In genomic region chr2:27215537-27215936, GRCm38 (mm10) we compare ENCODE assay signal across 17 mouse cellular contexts. TPM values are rescaled to one million over a fixed set of nuclear protein-coding genes. Genes with fewer than 3 reads are reported as not detected.
"Had no signal": no experiment of that assay in that cellular context is flagged by ENCODE, and none has a peak within 500 bp of the region (broad histone marks: within the 10 kb centered on the region; RNA-seq: fewer than 3 reads in every experiment).

No protein-coding gene starts in this region.

- H3K9me3 ChIP-seq: intestine, embryonic 15.5 days; liver, embryonic 13.5 days; midbrain, embryonic 12.5 days; midbrain, embryonic 15.5 days; neural tube, embryonic 12.5 days; neural tube, embryonic 15.5 days had no signal

- H3K4me1 ChIP-seq: intestine, embryonic 15.5 days; liver, embryonic 13.5 days; midbrain, embryonic 12.5 days; neural tube, embryonic 15.5 days had no signal

- H3K27me3 ChIP-seq: intestine, embryonic 15.5 days; liver, embryonic 13.5 days; midbrain, embryonic 12.5 days; midbrain, embryonic 15.5 days; neural tube, embryonic 12.5 days; neural tube, embryonic 15.5 days had no signal

- H3K27ac ChIP-seq: intestine, embryonic 15.5 days; liver, embryonic 13.5 days; macrophage; midbrain, embryonic 12.5 days; midbrain, embryonic 15.5 days; neural tube, embryonic 12.5 days; neural tube, embryonic 15.5 days had no signal

- H3K9ac ChIP-seq: intestine, embryonic 15.5 days; liver, embryonic 13.5 days; lung, embryonic 14.5 days; midbrain, embryonic 12.5 days; midbrain, embryonic 15.5 days; neural tube, embryonic 12.5 days; neural tube, embryonic 15.5 days had no signal

- DNase-seq: kidney, postnatal 14 days; layer of hippocampus, adult 9-11 months; liver, embryonic 13.5 days; lung, embryonic 14.5 days; thymus, adult 18-20 months; thymus, postnatal 36 days had no signal

- H3K4me3 ChIP-seq: intestine, embryonic 15.5 days; layer of hippocampus, adult 2 months; liver, embryonic 13.5 days; midbrain, embryonic 12.5 days; midbrain, embryonic 15.5 days; neural tube, embryonic 12.5 days; neural tube, embryonic 15.5 days had no signal

- H3K4me2 ChIP-seq: intestine, embryonic 15.5 days; liver, embryonic 13.5 days; lung, embryonic 14.5 days; midbrain, embryonic 12.5 days; midbrain, embryonic 15.5 days; neural tube, embryonic 12.5 days; neural tube, embryonic 15.5 days had no signal

- H3K36me3 ChIP-seq: intestine, embryonic 15.5 days; midbrain, embryonic 12.5 days; midbrain, embryonic 15.5 days; neural tube, embryonic 12.5 days; neural tube, embryonic 15.5 days had no signal

- ATAC-seq: intestine, embryonic 15.5 days; lung, postnatal 0 days; midbrain, embryonic 15.5 days had no signal

RNA-seq across cellular contexts. Expression of gene Dbh, which starts 50.5 kb away (rescaled TPM):
- total RNA-seq: megakaryocyte, adult 5-6 weeks had no signal
- polyA plus RNA-seq: kidney, embryonic 14.5 days; macrophage; spleen, adult 2 months had no signal
